Mouse (Mus musculus): ENCODE results near the gene Ccser1. TPM values are rescaled to one million over a fixed set of nuclear protein-coding genes. Genes with fewer than 3 reads are reported as not detected.
"Not testable (repeated sequence)": the region's sequence is repeated elsewhere in the genome, so short reads cannot be mapped to it uniquely, and the experiment has no call there.

The Ccser1 gene
- polyA plus RNA-seq, 1 experiment from 2014 or later: 5.0 TPM

GRCm38 (mm10) chr6:61976878-61977277 is 796.8 kb downstream of the Ccser1 start:
- no peak overlapping the region for H3K4me2 ChIP-seq (replicated peaks)
- no peaks in the 10 kb centered on the region for H3K4me1 ChIP-seq
- H3K9ac ChIP-seq: no peak overlapping the region
- H3K27ac ChIP-seq: no peak overlapping the region
- WGBS: 81% methylated on average over 2 of the region's 2 CpGs
- no peak for ATAC-seq (ENCODE audit: insufficient number of reproducible peaks, insufficient read depth, low FRiP score, low TSS enrichment)
- no peak overlapping the region for H3K4me3 ChIP-seq
- no peaks in the 10 kb centered on the region for H3K9me3 ChIP-seq
- H3K36me3 ChIP-seq: no peaks in the 10 kb centered on the region
- H3K27me3 ChIP-seq: no peaks in the 10 kb centered on the region

DNA sequence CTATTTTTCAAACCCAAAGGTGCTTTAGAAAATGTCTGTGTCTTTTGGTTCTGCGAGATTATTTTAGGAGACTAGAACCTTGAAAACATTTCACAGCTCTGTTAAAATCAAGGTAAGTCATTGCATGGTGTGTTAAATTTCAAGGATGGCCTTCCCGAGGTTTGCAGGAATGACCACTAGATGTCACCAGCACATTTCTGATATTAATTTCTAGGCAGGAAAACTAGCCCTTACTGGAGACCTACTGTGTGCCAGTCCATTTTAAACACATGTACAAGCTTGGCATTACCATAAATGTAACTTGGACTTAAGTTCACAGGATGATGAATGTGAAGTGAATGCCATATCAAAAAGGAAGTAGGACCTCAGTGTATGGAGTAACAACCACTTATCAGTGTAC is 798.3 kb downstream of the Ccser1 start:
- H3K9ac ChIP-seq: no peak overlapping the region
- no peak overlapping the region for H3K4me2 ChIP-seq (replicated peaks)
- no peaks in the 10 kb centered on the region for H3K36me3 ChIP-seq
- H3K9me3 ChIP-seq: no peaks in the 10 kb centered on the region
- WGBS: 23% methylated on average over 2 of the region's 2 CpGs
- H3K27me3 ChIP-seq: no peaks in the 10 kb centered on the region
- H3K4me1 ChIP-seq: no peaks in the 10 kb centered on the region
- H3K27ac ChIP-seq: no peak overlapping the region
- ATAC-seq (ENCODE audit: insufficient number of reproducible peaks, insufficient read depth, low FRiP score, low TSS enrichment): no peak
- no peak overlapping the region for H3K4me3 ChIP-seq

DNA sequence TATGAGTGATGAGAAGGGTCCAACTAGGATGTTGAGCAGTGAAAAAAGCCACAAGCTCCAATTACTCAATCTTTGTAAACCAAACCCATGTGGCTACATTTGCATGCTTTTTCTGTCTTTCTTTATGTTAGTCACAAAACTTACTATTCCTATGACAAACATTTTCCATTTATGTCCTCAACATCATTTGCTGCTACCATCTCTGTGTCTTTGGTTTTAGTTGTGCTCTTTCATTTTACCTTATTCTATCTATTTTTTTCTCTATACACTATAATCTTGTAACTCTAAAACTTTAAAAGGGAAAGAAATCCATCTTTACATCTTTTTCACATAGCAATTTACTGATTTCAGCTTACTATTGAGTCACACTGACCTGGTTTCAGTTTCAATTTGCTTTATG is 834.2 kb downstream of the Ccser1 start:
- Histone ChIP-seq H3K27ac (no peak overlapping the region), H3K27me3 (no peaks in the 10 kb centered on the region), H3K4me2 (replicated peaks) (no peak overlapping the region), H3K4me3 (no peak overlapping the region), H3K4me1 (no peaks in the 10 kb centered on the region), H3K9me3 (no peaks in the 10 kb centered on the region), H3K9ac (no peak overlapping the region), H3K36me3 (no peaks in the 10 kb centered on the region)
- ATAC-seq (ENCODE audit: insufficient number of reproducible peaks, insufficient read depth, low FRiP score, low TSS enrichment): no peak

GRCm38 (mm10) chr6:62044454-62044853 is 864.3 kb downstream of the Ccser1 start:
- no peak overlapping the region for H3K27ac ChIP-seq
- 81% methylated on average over 1 of the region's 1 CpGs for WGBS
- ATAC-seq (ENCODE audit: insufficient number of reproducible peaks, insufficient read depth, low FRiP score, low TSS enrichment): no peak
- H3K27me3 ChIP-seq: no peaks in the 10 kb centered on the region
- no peaks in the 10 kb centered on the region for H3K36me3 ChIP-seq
- no peaks in the 10 kb centered on the region for H3K9me3 ChIP-seq
- no peaks in the 10 kb centered on the region for H3K4me1 ChIP-seq
- H3K4me3 ChIP-seq: no peak overlapping the region
- no peak overlapping the region for H3K4me2 ChIP-seq (replicated peaks)
- no peak overlapping the region for H3K9ac ChIP-seq

GRCm38 (mm10) chr6:62045042-62045441 is 864.9 kb downstream of the Ccser1 start:
- H3K4me1 ChIP-seq; H3K36me3 ChIP-seq; H3K27me3 ChIP-seq; H3K9me3 ChIP-seq; ATAC-seq (ENCODE audit: insufficient number of reproducible peaks, insufficient read depth, low FRiP score, low TSS enrichment); H3K9ac ChIP-seq; H3K27ac ChIP-seq; H3K4me3 ChIP-seq; H3K4me2 ChIP-seq (replicated peaks): not testable (repeated sequence)
- WGBS: 86% methylated on average over 1 of the region's 1 CpGs

- H3K9ac ChIP-seq: no peak overlapping the region
- no peak for ATAC-seq (ENCODE audit: insufficient number of reproducible peaks, insufficient read depth, low FRiP score, low TSS enrichment)
- no peaks in the 10 kb centered on the region for H3K27me3 ChIP-seq
- H3K9me3 ChIP-seq: no peaks in the 10 kb centered on the region
- 74% methylated on average over 2 of the region's 2 CpGs for WGBS
- H3K4me3 ChIP-seq: no peak overlapping the region
- no peaks in the 10 kb centered on the region for H3K4me1 ChIP-seq
- H3K27ac ChIP-seq: no peak overlapping the region
- no peaks in the 10 kb centered on the region for H3K36me3 ChIP-seq
- no peak overlapping the region for H3K4me2 ChIP-seq (replicated peaks)
Observed at GRCm38 (mm10) chr6:62055276-62055675, 875.2 kb downstream of the Ccser1 start.

- Histone ChIP-seq H3K27me3 (no peaks in the 10 kb centered on the region), H3K4me3 (no peak overlapping the region), H3K27ac (no peak overlapping the region), H3K4me1 (no peaks in the 10 kb centered on the region), H3K9ac (no peak overlapping the region), H3K36me3 (no peaks in the 10 kb centered on the region), H3K9me3 (no peaks in the 10 kb centered on the region), H3K4me2 (replicated peaks) (no peak overlapping the region)
- peak; percentile 72; the same call in 1 of the 2 replicates for ATAC-seq (ENCODE audit: insufficient number of reproducible peaks, insufficient read depth, low FRiP score, low TSS enrichment)
- WGBS: 63% methylated on average over 6 of the region's 6 CpGs
Observed at GRCm38 (mm10) chr6:62066363-62067023, 886.4 kb downstream of the Ccser1 start.

DNA sequence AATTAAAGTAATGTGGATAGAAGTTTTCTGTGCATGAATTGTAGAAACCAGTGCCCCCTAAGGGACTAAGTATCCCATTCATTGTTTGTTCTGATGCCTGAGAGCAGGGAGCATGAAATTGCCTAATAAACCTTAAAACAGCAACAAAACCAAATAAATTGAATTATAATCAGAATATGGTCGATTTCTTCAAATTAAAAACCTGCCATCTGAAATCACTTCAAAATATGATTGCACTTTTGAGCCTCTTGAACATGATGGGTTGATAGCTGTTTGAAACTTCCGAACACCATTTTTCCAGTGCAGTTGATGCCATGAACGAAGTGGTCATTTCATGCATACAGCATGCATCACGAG is 886.9 kb downstream of the Ccser1 start:
- no peak overlapping the region for H3K9ac ChIP-seq
- H3K4me1 ChIP-seq: no peaks in the 10 kb centered on the region
- no peak overlapping the region for H3K4me3 ChIP-seq
- H3K4me2 ChIP-seq (replicated peaks): no peak overlapping the region
- no peak overlapping the region for H3K27ac ChIP-seq
- no peaks in the 10 kb centered on the region for H3K27me3 ChIP-seq
- no peaks in the 10 kb centered on the region for H3K36me3 ChIP-seq
- no peaks in the 10 kb centered on the region for H3K9me3 ChIP-seq
- WGBS: 75% methylated on average over 4 of the region's 4 CpGs
- ATAC-seq (ENCODE audit: insufficient number of reproducible peaks, insufficient read depth, low FRiP score, low TSS enrichment): no peak

DNA sequence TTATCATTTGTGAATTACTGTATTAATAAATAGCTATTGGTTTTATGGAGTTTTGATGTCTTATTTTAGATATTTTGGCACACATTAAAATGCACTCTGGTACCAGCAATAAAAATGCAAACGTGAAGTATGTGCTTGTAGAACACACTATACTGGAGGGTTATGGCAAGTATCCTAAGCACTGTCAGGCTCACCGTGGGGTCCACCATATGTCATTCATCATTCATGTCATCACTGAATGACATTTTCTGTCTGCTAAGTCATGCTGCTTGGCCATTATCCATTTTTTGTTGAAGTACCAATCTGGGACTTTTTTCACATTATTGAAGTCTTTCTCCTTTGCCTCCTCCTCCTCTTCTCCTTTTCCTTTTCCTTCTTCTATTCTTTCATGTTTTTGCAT is 925.3 kb downstream of the Ccser1 start:
- no peak for ATAC-seq (ENCODE audit: insufficient number of reproducible peaks, insufficient read depth, low FRiP score, low TSS enrichment)

GRCm38 (mm10) chr6:62132531-62132930 is 952.4 kb downstream of the Ccser1 start:
- H3K4me2 ChIP-seq (replicated peaks): no peak overlapping the region
- no peak for ATAC-seq (ENCODE audit: insufficient number of reproducible peaks, insufficient read depth, low FRiP score, low TSS enrichment)
- H3K27ac ChIP-seq: no peak overlapping the region
- H3K4me3 ChIP-seq: no peak overlapping the region
- H3K9ac ChIP-seq: no peak overlapping the region
- no peaks in the 10 kb centered on the region for H3K9me3 ChIP-seq
- H3K4me1 ChIP-seq: no peaks in the 10 kb centered on the region
- H3K27me3 ChIP-seq: no peaks in the 10 kb centered on the region
- WGBS: 86% methylated on average over 2 of the region's 2 CpGs
- H3K36me3 ChIP-seq: no peaks in the 10 kb centered on the region

More for the DNA sequence above, 925.3 kb downstream of the Ccser1 start:
- no peak overlapping the region for H3K27ac ChIP-seq
- no peaks in the 10 kb centered on the region for H3K4me1 ChIP-seq
- no peak overlapping the region for H3K9ac ChIP-seq
- H3K4me3 ChIP-seq: no peak overlapping the region
- 68% methylated on average over 2 of the region's 2 CpGs for WGBS
- no peaks in the 10 kb centered on the region for H3K9me3 ChIP-seq
- no peaks in the 10 kb centered on the region for H3K27me3 ChIP-seq
- H3K4me2 ChIP-seq (replicated peaks): no peak overlapping the region
- no peaks in the 10 kb centered on the region for H3K36me3 ChIP-seq

DNA sequence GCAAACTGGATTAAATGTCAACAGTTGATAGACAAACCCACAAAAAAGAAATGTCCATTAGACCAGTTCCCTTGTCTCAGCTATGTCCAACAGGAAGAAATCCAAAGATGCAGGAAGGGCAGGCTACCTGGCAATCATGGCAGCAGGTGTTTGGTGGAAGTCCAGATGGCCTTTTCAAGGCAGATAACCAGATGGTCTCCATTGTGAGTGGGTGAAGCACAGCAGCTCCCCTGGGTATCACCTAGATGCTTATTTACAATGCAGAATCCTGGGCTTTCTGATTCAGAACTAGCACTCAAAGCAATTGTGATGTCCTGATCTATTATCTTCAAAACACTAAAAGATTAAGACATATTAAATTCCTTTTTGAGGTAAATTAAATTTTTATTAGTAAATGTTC is 980.2 kb downstream of the Ccser1 start:
- no peak overlapping the region for H3K27ac ChIP-seq
- no peak for ATAC-seq (ENCODE audit: insufficient number of reproducible peaks, insufficient read depth, low FRiP score, low TSS enrichment)
- no peaks in the 10 kb centered on the region for H3K36me3 ChIP-seq
- H3K9me3 ChIP-seq: no peaks in the 10 kb centered on the region
- H3K27me3 ChIP-seq: no peaks in the 10 kb centered on the region
- no peak overlapping the region for H3K4me3 ChIP-seq
- H3K9ac ChIP-seq: no peak overlapping the region
- H3K4me2 ChIP-seq (replicated peaks): no peak overlapping the region
- H3K4me1 ChIP-seq: no peaks in the 10 kb centered on the region

DNA sequence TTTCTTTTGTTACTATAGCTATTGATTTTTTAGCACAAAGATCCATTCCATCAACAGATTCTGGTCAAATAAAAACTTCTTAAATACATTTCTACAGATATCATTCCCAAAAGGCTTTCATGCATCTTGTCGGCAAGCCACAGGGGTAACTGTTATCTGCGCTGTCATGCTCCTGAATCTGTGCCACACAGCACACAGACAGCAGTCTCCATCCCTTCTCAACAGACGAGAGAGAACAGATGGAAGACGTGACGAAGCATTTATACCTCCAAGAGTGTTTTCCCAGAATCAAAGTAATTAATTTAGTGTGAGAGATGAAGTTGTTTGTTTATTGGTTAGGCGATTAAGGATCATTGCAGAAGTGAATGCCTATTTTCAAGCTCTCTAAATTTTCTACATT is 982.5 kb downstream of the Ccser1 start:
- no peaks in the 10 kb centered on the region for H3K4me1 ChIP-seq

GRCm38 (mm10) chr6:62163826-62164225 is 983.7 kb downstream of the Ccser1 start:
- no peaks in the 10 kb centered on the region for H3K27me3 ChIP-seq
- H3K4me2 ChIP-seq (replicated peaks): no peak overlapping the region
- ATAC-seq (ENCODE audit: insufficient number of reproducible peaks, insufficient read depth, low FRiP score, low TSS enrichment): no peak
- no peak overlapping the region for H3K9ac ChIP-seq
- 11% methylated on average over 3 of the region's 3 CpGs for WGBS
- H3K36me3 ChIP-seq: no peaks in the 10 kb centered on the region
- no peaks in the 10 kb centered on the region for H3K9me3 ChIP-seq
- H3K4me3 ChIP-seq: no peak overlapping the region
- no peaks in the 10 kb centered on the region for H3K4me1 ChIP-seq
- no peak overlapping the region for H3K27ac ChIP-seq

More for the DNA sequence above, 982.5 kb downstream of the Ccser1 start:
- Histone ChIP-seq H3K36me3 (no peaks in the 10 kb centered on the region), H3K9ac (no peak overlapping the region), H3K4me3 (no peak overlapping the region), H3K9me3 (no peaks in the 10 kb centered on the region), H3K4me2 (replicated peaks) (no peak overlapping the region), H3K27me3 (no peaks in the 10 kb centered on the region), H3K27ac (no peak overlapping the region)
- 71% methylated on average over 6 of the region's 6 CpGs for WGBS
- no peak for ATAC-seq (ENCODE audit: insufficient number of reproducible peaks, insufficient read depth, low FRiP score, low TSS enrichment)

Measured in embryonic facial prominence, embryonic 12.5 days (tissue).